Mouse (Mus musculus): ENCODE measurements around the gene Smok3c. TPM values are rescaled to one million over a fixed set of nuclear protein-coding genes. Genes with fewer than 3 reads are reported as not detected.

Smok3c gene
- polyA plus RNA-seq (2021; fragmentation: Nextera tagmentation) = not detected in 2 replicates
- long read RNA-seq, experiment 1 = 0 reads
- long read RNA-seq, experiment 2 = 0 reads

DNA sequence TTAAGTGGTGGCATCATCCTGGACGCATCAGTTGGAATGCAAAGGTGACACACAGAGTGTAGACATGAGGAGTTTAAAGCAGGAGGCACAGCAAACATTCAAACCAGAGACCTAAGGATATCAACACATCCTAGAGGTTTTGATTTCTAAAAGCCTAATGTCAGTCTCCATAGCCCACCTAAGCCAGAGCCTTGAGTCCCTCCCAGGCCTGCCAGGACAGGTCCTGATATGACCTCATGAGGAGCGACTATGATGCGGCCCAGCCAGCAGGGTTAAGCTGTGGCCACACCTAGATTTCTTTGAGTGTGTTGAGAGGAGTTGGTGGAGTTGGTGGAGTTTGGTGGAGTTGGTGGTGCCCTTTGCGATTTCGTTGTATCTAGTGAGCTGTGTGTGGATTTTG is at the start of gene Smok3c:
Gene Smok3c (plus strand): TSS at position 301 of the 400 bp plus-strand sequence.

DNA sequence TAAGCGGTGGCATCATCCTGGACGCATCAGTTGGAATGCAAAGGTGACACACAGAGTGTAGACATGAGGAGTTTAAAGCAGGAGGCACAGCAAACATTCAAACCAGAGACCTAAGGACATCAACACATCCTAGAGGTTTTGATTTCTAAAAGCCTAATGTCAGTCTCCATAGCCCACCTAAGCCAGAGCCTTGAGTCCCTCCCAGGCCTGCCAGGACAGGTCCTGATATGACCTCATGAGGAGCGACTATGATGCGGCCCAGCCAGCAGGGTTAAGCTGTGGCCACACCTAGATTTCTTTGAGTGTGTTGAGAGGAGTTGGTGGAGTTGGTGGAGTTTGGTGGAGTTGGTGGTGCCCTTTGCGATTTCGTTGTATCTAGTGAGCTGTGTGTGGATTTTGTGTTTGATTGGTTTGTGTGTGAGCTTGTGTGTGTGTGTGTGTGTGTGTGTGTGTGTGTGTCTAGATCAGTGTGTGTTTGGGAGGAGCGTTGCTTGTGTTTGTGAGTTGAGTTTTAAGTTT is 32.0 kb upstream of the Smok3c start, which contains the start of the genes Smok3a and Smok3b:
Gene Smok3a (plus strand): TSS at position 301 of the 519 bp plus-strand sequence.
Gene Smok3b (plus strand): TSS at position 469 of the 519 bp plus-strand sequence.

DNA sequence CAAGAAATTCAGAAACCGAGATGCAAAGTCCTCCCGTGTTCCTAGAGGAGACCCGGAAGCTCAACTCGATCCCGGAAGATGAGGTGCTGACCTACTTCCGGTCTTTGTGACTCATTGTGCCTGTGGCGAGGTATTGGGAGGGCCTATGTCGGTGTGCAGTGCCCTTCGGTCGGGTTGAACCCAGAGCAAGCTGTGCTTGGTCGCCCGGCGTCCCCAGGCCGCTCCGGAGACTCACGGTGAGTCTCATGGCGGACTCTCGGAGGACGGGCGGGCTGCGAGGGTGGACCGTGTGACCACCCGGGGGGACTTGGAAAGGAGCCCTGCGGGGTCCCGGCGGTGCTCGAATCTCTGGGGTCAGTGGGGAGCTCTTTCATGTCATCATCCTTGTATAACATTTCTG is 32.0 kb downstream of the Smok3c start, which contains the start of gene Zkscan1:
Gene Zkscan1 (plus strand): TSS at position 89 of the 400 bp plus-strand sequence.

Other genes starting within 250 kb of the Smok3c start
- gene Pilra, start 216.9 kb upstream of the Smok3c start, polyA plus RNA-seq (2021; fragmentation: Nextera tagmentation) = 0.89 and 1.3 TPM in 2 replicates
- gene Pilrb1, start 195.1 kb upstream of the Smok3c start, polyA plus RNA-seq (2021; fragmentation: Nextera tagmentation) = not detected in 2 replicates
- 0.11 TPM in 1 of 2 replicates, not detected in the other for gene Pilrb2, start 181.4 kb upstream of the Smok3c start, polyA plus RNA-seq (2021; fragmentation: Nextera tagmentation)
- gene Cyp3a13, start 131.6 kb upstream of the Smok3c start, polyA plus RNA-seq (2021; fragmentation: Nextera tagmentation) = not detected in 2 replicates
- 11.5 and 13.1 TPM in 2 replicates for gene Gjc3, start 90.1 kb upstream of the Smok3c start, polyA plus RNA-seq (2021; fragmentation: Nextera tagmentation)
- not detected in 2 replicates for gene Azgp1, start 71.7 kb upstream of the Smok3c start, polyA plus RNA-seq (2021; fragmentation: Nextera tagmentation)
- gene Smok3a, start 31.9 kb upstream of the Smok3c start, polyA plus RNA-seq (2021; fragmentation: Nextera tagmentation) = not detected in 2 replicates
- not detected in 2 replicates for gene Smok3b, start 31.8 kb upstream of the Smok3c start, polyA plus RNA-seq (2021; fragmentation: Nextera tagmentation)
- 9.4 and 10.4 TPM in 2 replicates for gene Zkscan1, start 31.9 kb downstream of the Smok3c start, polyA plus RNA-seq (2021; fragmentation: Nextera tagmentation)
- 14.2 and 14.4 TPM in 2 replicates for gene Zscan21, start 63.7 kb downstream of the Smok3c start, polyA plus RNA-seq (2021; fragmentation: Nextera tagmentation)
- gene Zfp113, start 102.5 kb downstream of the Smok3c start, polyA plus RNA-seq (2021; fragmentation: Nextera tagmentation) = 6.1 and 7.0 TPM in 2 replicates
- 327 and 335 TPM in 2 replicates for gene Cops6, start 107.9 kb downstream of the Smok3c start, polyA plus RNA-seq (2021; fragmentation: Nextera tagmentation)
- gene Ap4m1, start 118.8 kb downstream of the Smok3c start, polyA plus RNA-seq (2021; fragmentation: Nextera tagmentation) = 3.8 and 4.9 TPM in 2 replicates
- 8.4 and 12.9 TPM in 2 replicates for gene Mcm7, start 119.2 kb downstream of the Smok3c start, polyA plus RNA-seq (2021; fragmentation: Nextera tagmentation)
- gene Taf6, start 134.3 kb downstream of the Smok3c start, polyA plus RNA-seq (2021; fragmentation: Nextera tagmentation) = 42.2 and 48.4 TPM in 2 replicates
- 12.8 and 19.6 TPM in 2 replicates for gene Cnpy4, start 134.3 kb downstream of the Smok3c start, polyA plus RNA-seq (2021; fragmentation: Nextera tagmentation)
- 6.4 and 7.0 TPM in 2 replicates for gene Mblac1, start 141.1 kb downstream of the Smok3c start, polyA plus RNA-seq (2021; fragmentation: Nextera tagmentation)
- gene Nxpe5, start 172.7 kb downstream of the Smok3c start, polyA plus RNA-seq (2021; fragmentation: Nextera tagmentation) = not detected in 2 replicates
- 102 TPM in 2 replicates for gene Lamtor4, start 202.3 kb downstream of the Smok3c start, polyA plus RNA-seq (2021; fragmentation: Nextera tagmentation)
- 3.0 and 17.8 TPM in 2 replicates for gene BC037034, start 210.8 kb downstream of the Smok3c start, polyA plus RNA-seq (2021; fragmentation: Nextera tagmentation)
- gene Gal3st4, start 219.6 kb downstream of the Smok3c start, polyA plus RNA-seq (2021; fragmentation: Nextera tagmentation) = 3.1 and 4.0 TPM in 2 replicates
- not detected in 2 replicates for gene Gm43720, start 226.8 kb downstream of the Smok3c start, polyA plus RNA-seq (2021; fragmentation: Nextera tagmentation)
- 0.13 and 0.21 TPM in 2 replicates for gene Gpc2, start 226.8 kb downstream of the Smok3c start, polyA plus RNA-seq (2021; fragmentation: Nextera tagmentation)
- 0.13 and 0.19 TPM in 2 replicates for gene Stag3, start 227.0 kb downstream of the Smok3c start, polyA plus RNA-seq (2021; fragmentation: Nextera tagmentation)